Mouse (Mus musculus) lung, embryonic 15.5 days (tissue): ENCODE data around the gene Mrgprd. TPM values are rescaled to one million over a fixed set of nuclear protein-coding genes. Genes with fewer than 3 reads are reported as not detected.
A peak's percentile ranks its signal among the peaks of the same experiment; 100 is the strongest.

Source experiments
- ATAC-seq: fragments of 200-750 bp; cut with Nextera tagmentation; 2 replicates; pipeline ENCODE4 v1.8.0; 2017; ENCODE audit warnings: moderate number of reproducible peaks, borderline replicate concordance; ENCODE audit not compliant: low FRiP score, low TSS enrichment; ENCODE audit errors: extremely low read depth
- H3K27ac ChIP-seq: fragments of 300-500 bp; sonication (generic); 2 replicates; pipeline ENCODE4 v1.5.1; 2015; ENCODE audit warnings: moderate library complexity, mild to moderate bottlenecking, inconsistent platforms
- H3K27me3 ChIP-seq: fragments of 300-500 bp; sonication (generic); 2 replicates; pipeline ENCODE4 v1.6.1; 2015; ENCODE audit warnings: inconsistent platforms
- H3K36me3 ChIP-seq: fragments of 300-500 bp; sonication (generic); 2 replicates; pipeline ENCODE4 v1.6.1; 2015; ENCODE audit warnings: inconsistent platforms
- H3K4me1 ChIP-seq: fragments of 300-500 bp; sonication (generic); 2 replicates; pipeline ENCODE4 v1.6.1; 2015; ENCODE audit warnings: inconsistent platforms
- H3K4me2 ChIP-seq: fragments of 300-500 bp; sonication (generic); 2 replicates; pipeline ENCODE4 v1.6.1; 2015; ENCODE audit warnings: inconsistent platforms, mild to moderate bottlenecking, moderate library complexity
- H3K4me3 ChIP-seq: fragments of 300-500 bp; sonication (generic); 2 replicates; pipeline ENCODE4 v1.5.1; 2015; ENCODE audit warnings: mild to moderate bottlenecking, inconsistent platforms
- H3K9ac ChIP-seq: fragments of 300-500 bp; sonication (generic); 2 replicates; pipeline ENCODE4 v1.6.1; 2015; ENCODE audit warnings: inconsistent platforms
- H3K9me3 ChIP-seq: fragments of 300-500 bp; sonication (generic); 2 replicates; pipeline ENCODE4 v1.6.1; 2016; ENCODE audit warnings: inconsistent platforms
- WGBS: fragments of 180-500 bp; shearing (Covaris S2); methylation state at CpG from one replicate; pipeline ENCODE4 v1.1.7; 2015; 5-methylcytosine and 5-hydroxymethylcytosine counted together
- polyA plus RNA-seq: library from polyadenylated mRNA; unstranded; fragments of >200 nt; fragmentation: Nextera tagmentation; extraction: Ambion mirVana; gene quantifications from 2 replicates; pipeline ENCODE4 v1.2.1, GENCODE M21; 2015

The Mrgprd gene
- polyA plus RNA-seq, 1 experiment from 2014 or later: not detected

DNA sequence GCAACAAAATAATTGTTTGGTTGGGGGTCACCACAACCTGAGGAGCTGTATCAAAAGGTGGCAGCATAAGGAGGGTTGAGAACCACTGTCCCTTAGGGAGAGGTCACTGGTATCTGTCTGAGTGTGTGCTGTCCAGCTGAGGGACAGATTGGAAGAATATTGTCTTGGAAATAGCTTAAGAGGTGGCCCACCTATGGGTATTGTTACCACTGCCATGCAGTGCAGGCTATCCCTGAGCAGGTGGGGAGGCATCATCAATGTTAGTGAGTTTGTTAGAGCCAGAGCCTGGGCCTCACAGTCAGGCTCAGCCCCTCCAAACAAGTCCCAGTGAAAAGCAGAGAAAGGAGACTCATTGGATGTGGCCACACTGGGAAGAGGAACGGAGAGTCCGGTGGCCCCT lies 22.8 kb upstream of the Mrgprd start:
- H3K4me3 ChIP-seq: no peak overlapping the region
- H3K9ac ChIP-seq: no peak overlapping the region
- H3K4me2 ChIP-seq: no peak overlapping the region
- H3K9me3 ChIP-seq: no peaks in the 10 kb centered on the region
- no peak overlapping the region for H3K27ac ChIP-seq
- H3K4me1 ChIP-seq: peaks cover 5% of the 10 kb centered on the region
- ATAC-seq: no peak
- no peaks in the 10 kb centered on the region for H3K27me3 ChIP-seq
- WGBS: 79% methylated on average over 2 of the region's 2 CpGs
- H3K36me3 ChIP-seq: no peaks in the 10 kb centered on the region

DNA sequence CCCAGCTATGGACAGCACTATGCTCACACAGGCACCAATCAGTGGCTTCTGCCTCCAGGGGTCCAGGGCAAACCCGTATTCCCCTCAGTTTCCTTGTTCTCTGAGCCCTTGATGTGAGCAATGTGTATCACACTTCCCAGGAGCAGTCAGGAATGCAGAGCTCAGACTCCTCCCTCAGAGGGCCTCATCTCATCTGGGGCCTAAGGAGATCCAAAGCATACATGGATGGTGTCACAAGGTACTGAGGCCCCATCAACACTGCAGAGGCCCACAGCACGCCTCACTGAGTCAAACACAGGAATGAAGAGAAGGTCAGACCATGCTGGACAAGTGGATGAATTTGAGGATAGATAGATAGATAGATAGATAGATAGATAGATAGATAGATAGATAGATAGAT lies 21.9 kb upstream of the Mrgprd start:
- Histone ChIP-seq H3K27me3 (no peaks in the 10 kb centered on the region), H3K9ac (no peak overlapping the region), H3K27ac (no peak overlapping the region), H3K4me3 (no peak overlapping the region), H3K4me1 (peaks cover 5% of the 10 kb centered on the region), H3K4me2 (no peak overlapping the region), H3K36me3 (no peaks in the 10 kb centered on the region), H3K9me3 (no peaks in the 10 kb centered on the region)
- no peak for ATAC-seq
- 48% methylated on average over 2 of the region's 2 CpGs for WGBS

DNA sequence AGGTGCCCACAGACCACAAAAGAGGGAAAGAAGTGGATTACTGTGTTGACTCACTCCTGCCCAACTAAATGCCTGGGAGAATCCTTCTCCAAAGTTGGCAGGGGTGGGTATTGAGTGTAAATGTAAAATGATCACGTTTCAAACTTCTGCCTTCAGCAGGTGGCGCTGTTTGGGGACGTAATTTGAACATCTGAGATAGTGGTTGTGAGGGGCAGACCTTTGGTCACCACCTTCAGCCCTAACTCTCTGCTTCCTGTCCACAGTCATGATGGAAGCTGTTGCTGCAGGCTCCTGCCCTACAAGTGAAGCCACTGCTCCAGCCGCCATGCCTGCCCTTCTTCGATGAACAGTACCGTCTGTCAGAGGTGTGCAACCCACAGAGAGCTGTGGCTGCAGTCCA lies 20.8 kb upstream of the Mrgprd start:
- no peak for ATAC-seq
- no peak overlapping the region for H3K27ac ChIP-seq
- H3K9ac ChIP-seq: no peak overlapping the region
- H3K9me3 ChIP-seq: no peaks in the 10 kb centered on the region
- H3K36me3 ChIP-seq: no peaks in the 10 kb centered on the region
- H3K4me1 ChIP-seq: peaks cover 5% of the 10 kb centered on the region
- 35% methylated on average over 6 of the region's 6 CpGs for WGBS
- H3K4me2 ChIP-seq: no peak overlapping the region
- H3K27me3 ChIP-seq: no peaks in the 10 kb centered on the region
- no peak overlapping the region for H3K4me3 ChIP-seq

DNA sequence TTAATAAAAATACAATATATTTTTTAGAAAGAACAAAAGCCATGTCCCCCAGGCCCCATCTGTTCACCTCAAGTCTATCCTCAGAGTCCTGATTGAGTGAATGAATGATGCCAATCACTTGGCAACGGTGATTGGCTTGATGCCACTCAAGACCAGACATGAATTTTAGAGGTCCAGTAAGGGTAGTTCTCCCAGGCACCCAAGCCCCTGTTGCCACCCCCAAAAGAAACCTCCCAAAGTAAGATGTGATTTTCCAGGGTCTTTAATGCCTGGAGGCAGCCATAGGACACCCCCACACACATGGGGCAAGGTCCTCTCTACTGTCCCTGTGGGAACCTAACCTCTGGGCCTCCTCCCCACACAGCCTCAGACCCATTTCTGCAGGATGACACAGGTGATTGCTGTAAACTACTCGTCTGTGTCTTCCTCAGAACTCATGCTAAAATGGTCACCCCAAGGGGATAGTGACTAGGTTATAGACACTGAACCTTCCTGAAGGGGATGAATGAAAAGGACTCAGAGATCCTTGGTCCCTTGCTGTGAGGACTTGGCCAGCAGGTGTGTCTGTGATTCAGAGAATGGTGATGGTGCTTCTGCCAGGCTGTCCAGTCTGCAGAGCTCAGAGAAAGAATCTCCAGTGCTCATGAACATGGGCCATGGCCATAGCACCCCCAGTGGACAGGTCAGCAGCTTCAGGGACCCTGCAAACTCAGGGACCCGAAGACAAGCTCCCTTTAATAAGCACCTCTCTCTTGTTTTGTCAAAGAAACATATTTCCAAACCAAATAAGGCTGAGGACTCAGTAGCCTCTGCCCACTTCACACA lies 15.8 kb upstream of the Mrgprd start:
- 0 out of 2 replicates have a peak overlapping the region, but pooled peaks have one; percentile 15 for H3K27ac ChIP-seq
- 54% methylated on average over 3 of the region's 3 CpGs for WGBS
- H3K36me3 ChIP-seq: no peaks in the 10 kb centered on the region
- no peak for ATAC-seq
- H3K9me3 ChIP-seq: no peaks in the 10 kb centered on the region
- H3K4me1 ChIP-seq: peaks cover 26% of the 10 kb centered on the region
- H3K4me2 ChIP-seq: no peak overlapping the region
- H3K4me3 ChIP-seq: no peak overlapping the region
- H3K27me3 ChIP-seq: no peaks in the 10 kb centered on the region
- H3K9ac ChIP-seq: no peak overlapping the region

DNA sequence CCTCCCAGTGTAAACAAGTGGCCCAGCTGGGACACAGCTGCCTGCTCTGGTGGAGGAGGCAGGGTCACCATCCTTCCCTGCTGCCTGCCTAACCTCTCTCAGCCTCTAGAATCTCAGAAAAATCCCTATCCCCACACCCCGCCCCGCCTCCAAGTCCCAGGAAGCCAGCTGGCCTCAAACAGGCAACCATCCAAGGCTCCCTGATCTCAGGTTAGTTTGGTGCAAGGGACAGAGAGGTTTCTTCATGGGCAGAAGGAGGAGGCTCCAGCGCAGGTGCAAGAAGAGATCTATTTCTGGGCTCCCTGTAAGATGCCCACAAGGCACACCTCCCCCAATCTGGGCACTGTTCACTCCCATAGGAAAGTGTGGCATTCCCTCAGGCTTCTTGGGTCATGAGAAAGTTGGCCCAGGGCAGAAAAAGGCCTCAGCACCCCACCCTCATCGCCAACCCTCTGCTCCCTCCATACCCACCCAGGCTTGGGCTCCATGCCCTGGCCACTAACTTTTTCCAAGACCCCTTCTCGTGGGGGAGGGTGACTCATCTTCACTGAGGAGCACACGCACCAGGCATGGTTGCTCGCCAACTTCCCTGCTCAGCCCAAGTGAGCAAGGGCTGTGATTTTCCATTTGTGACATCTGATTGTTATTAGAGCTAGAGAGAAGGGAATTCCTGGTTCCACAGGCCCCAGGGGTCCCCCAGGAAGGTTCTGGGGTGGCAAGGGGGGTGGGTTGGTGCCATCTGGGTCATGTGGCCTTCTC lies 14.9 kb upstream of the Mrgprd start:
- Histone ChIP-seq H3K36me3 (no peaks in the 10 kb centered on the region), H3K4me2 (no peak overlapping the region), H3K9me3 (no peaks in the 10 kb centered on the region), H3K27ac (0 out of 2 replicates have a peak overlapping the region, but pooled peaks have one; percentile 15), H3K4me1 (peaks cover 26% of the 10 kb centered on the region), H3K4me3 (no peak overlapping the region), H3K27me3 (no peaks in the 10 kb centered on the region), H3K9ac (no peak overlapping the region)
- WGBS: 54% methylated on average over 7 of the region's 7 CpGs
- no peak for ATAC-seq

DNA sequence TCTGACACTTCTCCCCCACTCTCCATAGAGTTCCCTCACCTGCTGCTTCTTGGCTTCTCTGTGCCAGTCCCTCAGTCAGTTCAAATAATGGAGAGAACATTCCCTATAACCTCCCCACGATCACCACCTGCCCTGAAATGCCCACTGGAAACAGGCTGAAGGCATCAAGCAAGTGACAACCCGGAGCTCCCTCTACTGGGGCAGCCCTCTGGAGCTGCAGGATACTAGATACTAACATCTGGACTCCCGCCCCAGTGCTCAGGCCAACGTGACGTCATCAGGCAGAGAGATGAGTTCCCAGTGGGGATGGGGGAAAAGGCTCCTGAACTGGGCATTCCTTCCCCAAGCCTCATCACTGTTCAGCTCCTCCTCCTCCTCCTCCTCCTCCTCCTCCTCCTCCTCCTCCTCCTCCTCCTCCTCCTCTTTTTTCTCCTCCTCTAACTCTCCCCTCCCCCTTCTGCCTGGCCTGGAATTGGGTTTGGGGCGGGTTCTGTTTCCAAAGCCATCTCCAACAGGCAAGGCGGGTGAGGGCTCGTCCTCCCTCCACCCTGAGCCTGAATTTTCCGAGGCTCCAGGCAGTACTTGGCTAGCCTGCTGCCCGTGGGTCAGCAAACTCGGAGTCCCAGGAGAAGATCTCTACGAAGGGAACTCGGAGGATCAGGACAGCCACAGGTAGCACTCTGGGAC lies 14.2 kb upstream of the Mrgprd start, which contains the start of gene Mrgprf:
Mrgprf (plus strand) TSS at position 508 of the 687 bp plus-strand sequence.
- 31% methylated on average over 12 of the region's 13 CpGs for WGBS
- H3K27me3 ChIP-seq: no peaks in the 10 kb centered on the region
- ATAC-seq: no peak
- peak within 1 kb of the TSS; percentile 15; the same call in 1 of the 2 replicates for H3K27ac ChIP-seq
- no peak within 1 kb of the TSS for H3K9ac ChIP-seq
- peaks cover 26% of the 10 kb centered on the region for H3K4me1 ChIP-seq
- H3K9me3 ChIP-seq: no peaks in the 10 kb centered on the region
- H3K4me2 ChIP-seq: no peak within 1 kb of the TSS
- no peaks in the 10 kb centered on the region for H3K36me3 ChIP-seq
- H3K4me3 ChIP-seq: no peak within 1 kb of the TSS

DNA sequence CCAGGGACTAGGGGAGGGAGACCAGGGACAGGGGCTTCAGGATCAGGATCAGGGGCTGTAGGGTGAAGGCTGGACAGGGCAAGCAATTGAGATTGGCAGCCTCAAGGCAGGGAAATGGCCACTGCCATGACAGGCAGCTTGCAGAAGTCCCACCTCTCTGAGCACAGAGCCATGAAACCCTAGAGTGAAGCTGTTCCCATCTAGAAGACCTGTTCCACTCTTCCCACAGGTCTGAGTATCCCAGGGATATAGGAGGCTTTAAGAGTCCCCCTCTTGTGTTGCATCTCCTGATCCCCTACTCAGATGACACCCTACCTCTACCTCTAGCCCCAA lies 13.7 kb upstream of the Mrgprd start:
- Histone ChIP-seq H3K4me2 (no peak overlapping the region), H3K4me1 (peaks cover 26% of the 10 kb centered on the region), H3K9me3 (no peaks in the 10 kb centered on the region), H3K4me3 (no peak overlapping the region), H3K9ac (no peak overlapping the region), H3K27me3 (no peaks in the 10 kb centered on the region), H3K36me3 (no peaks in the 10 kb centered on the region), H3K27ac (no peak overlapping the region)
- ATAC-seq: no peak

DNA sequence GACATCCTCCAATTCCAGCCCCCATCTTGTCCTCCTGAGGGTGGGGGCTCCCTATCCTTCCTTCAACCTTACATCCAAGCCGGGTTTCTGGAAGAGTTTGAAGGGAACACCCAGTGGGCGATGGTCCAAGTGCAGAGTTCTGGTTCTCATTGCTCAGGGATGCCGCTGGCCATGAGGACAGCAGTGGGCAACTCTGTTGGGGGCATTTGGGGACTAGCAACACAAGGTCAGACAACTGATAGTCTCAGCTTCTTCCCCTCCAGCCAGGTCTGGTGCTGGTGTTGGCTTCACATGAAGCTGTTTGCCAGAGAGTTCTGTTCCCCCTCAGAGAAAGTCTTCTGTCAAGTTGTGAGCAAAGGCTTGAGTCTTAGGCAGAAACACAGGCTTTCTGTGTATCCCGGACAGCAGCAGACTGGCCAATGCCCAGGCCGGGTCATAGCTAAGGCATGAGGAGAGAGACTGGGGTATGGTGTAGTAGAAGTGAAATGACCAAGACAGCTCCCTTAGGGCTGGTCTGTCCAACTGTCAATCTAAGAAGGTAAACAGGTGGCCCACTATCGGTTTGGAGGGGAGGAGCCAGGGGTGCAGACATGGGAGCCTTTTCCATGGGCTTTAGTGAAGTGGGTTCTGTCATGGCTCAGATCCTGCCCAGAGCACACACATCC lies 13.2 kb upstream of the Mrgprd start:
- WGBS: 70% methylated on average over 6 of the region's 6 CpGs
- peaks cover 26% of the 10 kb centered on the region for H3K4me1 ChIP-seq
- no peak for ATAC-seq
- H3K4me2 ChIP-seq: no peak overlapping the region
- H3K4me3 ChIP-seq: no peak overlapping the region
- H3K36me3 ChIP-seq: no peaks in the 10 kb centered on the region
- H3K9me3 ChIP-seq: no peaks in the 10 kb centered on the region
- H3K9ac ChIP-seq: no peak overlapping the region
- H3K27ac ChIP-seq: peak overlapping the region; percentile 10; the same call in 1 of the 2 replicates
- no peaks in the 10 kb centered on the region for H3K27me3 ChIP-seq

DNA sequence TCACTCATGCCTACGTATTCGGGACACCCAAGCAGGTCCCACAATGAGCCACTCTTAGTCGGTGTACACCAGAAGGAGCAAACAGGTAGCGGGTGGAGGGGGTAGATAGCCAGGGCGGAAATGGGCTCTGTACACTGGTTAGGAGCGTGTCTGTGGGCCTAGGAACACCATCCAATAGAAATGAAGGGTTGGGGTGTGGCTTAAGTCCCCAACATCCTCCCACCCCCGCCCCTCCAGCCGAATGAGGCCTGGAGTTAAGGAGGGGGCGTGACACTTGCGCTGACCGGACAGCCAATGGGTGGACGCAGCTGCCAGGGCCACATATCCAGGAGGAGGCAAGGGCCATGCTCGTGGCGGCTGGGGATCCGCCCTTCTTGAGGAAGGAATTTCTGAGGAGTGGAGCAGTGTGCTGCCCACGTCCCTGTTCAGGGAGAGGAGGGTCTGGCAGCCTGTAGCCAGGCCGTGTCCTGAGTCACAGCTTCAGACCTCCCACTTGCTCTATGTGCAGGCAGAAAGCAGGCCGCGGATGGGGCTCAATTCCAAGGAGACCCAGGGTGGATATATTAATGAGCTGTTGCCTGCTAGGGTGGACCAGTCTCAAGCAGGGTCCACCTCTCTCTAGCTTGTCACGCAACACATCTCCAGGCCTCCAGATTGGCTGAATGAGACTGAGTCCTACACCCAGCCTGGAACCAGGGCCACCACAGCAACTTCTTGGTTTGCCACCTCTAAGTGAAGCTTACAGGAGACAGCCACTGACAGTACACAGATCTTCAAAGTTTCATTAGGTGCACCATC lies 11.9 kb upstream of the Mrgprd start:
- Histone ChIP-seq H3K4me2 (peak overlapping the region; percentile 52), H3K9ac (no peak overlapping the region), H3K27me3 (no peaks in the 10 kb centered on the region), H3K4me1 (peaks cover 26% of the 10 kb centered on the region), H3K9me3 (no peaks in the 10 kb centered on the region), H3K4me3 (peak overlapping the region; percentile 11), H3K27ac (peak overlapping the region; percentile 88), H3K36me3 (no peaks in the 10 kb centered on the region)
- peak; percentile 94 for ATAC-seq
- 3% methylated on average over 20 of the region's 20 CpGs for WGBS

DNA sequence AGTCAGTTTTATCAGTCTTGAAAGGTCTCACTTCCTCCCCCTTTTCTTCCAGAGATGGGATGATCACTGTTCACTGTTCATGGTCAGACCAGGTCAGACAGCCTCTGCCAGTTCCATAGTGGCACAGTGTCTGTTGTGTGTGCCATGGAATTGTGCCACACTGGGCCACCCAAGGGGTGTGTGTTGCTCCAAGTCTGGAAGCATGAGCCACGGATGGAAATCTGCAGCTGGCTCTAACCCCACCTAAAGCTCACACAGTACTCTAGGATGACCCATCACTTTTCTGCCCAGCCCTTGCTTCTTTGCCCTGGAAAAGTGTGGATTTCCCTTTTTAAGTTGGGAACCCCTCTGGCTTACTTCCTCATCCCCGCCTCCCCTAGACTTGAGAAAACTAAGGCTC lies 10.5 kb upstream of the Mrgprd start:
- no peak for ATAC-seq
- no peak overlapping the region for H3K4me2 ChIP-seq

DNA sequence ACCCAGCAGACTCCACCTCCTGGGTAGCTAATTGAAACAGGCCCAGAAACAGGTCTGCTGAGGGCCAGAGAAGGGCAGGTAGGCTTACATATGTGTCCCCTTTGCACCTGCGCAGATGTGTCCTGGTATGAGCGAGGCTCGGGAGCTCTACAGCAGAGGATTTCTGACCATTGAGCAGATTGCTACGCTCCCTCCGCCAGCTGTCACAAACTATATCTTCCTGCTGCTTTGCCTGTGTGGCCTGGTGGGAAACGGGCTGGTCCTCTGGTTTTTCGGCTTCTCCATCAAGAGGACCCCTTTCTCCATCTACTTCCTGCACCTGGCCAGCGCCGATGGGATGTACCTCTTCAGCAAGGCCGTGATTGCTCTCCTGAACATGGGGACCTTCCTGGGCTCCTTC lies 7.0 kb upstream of the Mrgprd start:
- Histone ChIP-seq H3K9ac (no peak overlapping the region), H3K4me2 (no peak overlapping the region), H3K27me3 (no peaks in the 10 kb centered on the region), H3K36me3 (no peaks in the 10 kb centered on the region), H3K9me3 (no peaks in the 10 kb centered on the region), H3K4me3 (no peak overlapping the region), H3K27ac (no peak overlapping the region), H3K4me1 (peaks cover 9% of the 10 kb centered on the region)
- ATAC-seq: no peak
- 88% methylated on average over 10 of the region's 10 CpGs for WGBS

More for the DNA sequence above, 10.5 kb upstream of the Mrgprd start:
- Histone ChIP-seq H3K9me3 (no peaks in the 10 kb centered on the region), H3K4me3 (no peak overlapping the region), H3K27ac (no peak overlapping the region), H3K9ac (no peak overlapping the region), H3K4me1 (peaks cover 25% of the 10 kb centered on the region), H3K27me3 (no peaks in the 10 kb centered on the region), H3K36me3 (no peaks in the 10 kb centered on the region)
- WGBS: 65% methylated on average over 2 of the region's 2 CpGs
